9 mouse cellular contexts compared by ENCODE assay signal in genomic region chr8:127128781-127129396, GRCm38 (mm10).
A peak's percentile ranks its signal among the peaks of the same experiment; 100 is the strongest.
DNase-seq lines count a peak whose midpoint lies in the region; ATAC-seq and TF ChIP-seq lines count a peak whose summit lies in the region.
"Had no signal": no experiment of that assay in that cellular context is flagged by ENCODE, and none has a peak within 500 bp of the region (broad histone marks: within the 10 kb centered on the region; RNA-seq: fewer than 3 reads in every experiment).

No protein-coding gene starts in this region.

- no peak for TF ChIP-seq CTCF in intestine, postnatal 0 days (IDR thresholded peaks at IDR 0.05; ENCODE audit: low read depth)

- no peak for ATAC-seq in intestine, postnatal 0 days
- no peak for ATAC-seq in intestine, embryonic 16.5 days
- no peak for ATAC-seq in embryonic facial prominence, embryonic 13.5 days (ENCODE audit: insufficient number of reproducible peaks, insufficient read depth, low FRiP score, low TSS enrichment, low read depth)

- no peak overlapping the region for H3K27ac ChIP-seq in intestine, postnatal 0 days (ENCODE audit: low read depth, low read length)
- no peak overlapping the region for H3K27ac ChIP-seq in intestine, embryonic 16.5 days (ENCODE audit: low read length)
- H3K27ac ChIP-seq in embryonic facial prominence, embryonic 13.5 days: no peak overlapping the region
- H3K27ac ChIP-seq: limb, embryonic 15.5 days had no signal

- H3K27me3 ChIP-seq in intestine, postnatal 0 days (replicated peaks; ENCODE audit: control insufficient read depth, insufficient read depth, low read length): no peaks in the 10 kb centered on the region
- no peaks in the 10 kb centered on the region for H3K27me3 ChIP-seq in intestine, embryonic 16.5 days (replicated peaks; ENCODE audit: control insufficient read depth, insufficient read depth, low read length)
- H3K27me3 ChIP-seq in embryonic facial prominence, embryonic 13.5 days: no peaks in the 10 kb centered on the region
- H3K27me3 ChIP-seq: limb, embryonic 15.5 days had no signal

- 29% methylated on average over 8 of the region's 8 CpGs for WGBS in intestine, postnatal 0 days
- WGBS in intestine, embryonic 16.5 days: 39% methylated on average over 8 of the region's 8 CpGs
- WGBS in embryonic facial prominence, embryonic 13.5 days: 33% methylated on average over 8 of the region's 8 CpGs

- no peaks in the 10 kb centered on the region for H3K9me3 ChIP-seq in intestine, postnatal 0 days (ENCODE audit: control insufficient read depth)
- no peaks in the 10 kb centered on the region for H3K9me3 ChIP-seq in intestine, embryonic 16.5 days (ENCODE audit: control insufficient read depth, low read length)
- no peaks in the 10 kb centered on the region for H3K9me3 ChIP-seq in embryonic facial prominence, embryonic 13.5 days
- H3K9me3 ChIP-seq: limb, embryonic 15.5 days had no signal

- no peaks in the 10 kb centered on the region for H3K36me3 ChIP-seq in intestine, postnatal 0 days (ENCODE audit: control insufficient read depth, insufficient read depth)
- no peaks in the 10 kb centered on the region for H3K36me3 ChIP-seq in intestine, embryonic 16.5 days (ENCODE audit: control insufficient read depth, insufficient read depth, low read length)
- no peaks in the 10 kb centered on the region for H3K36me3 ChIP-seq in embryonic facial prominence, embryonic 13.5 days
- H3K36me3 ChIP-seq: limb, embryonic 15.5 days had no signal

- peaks cover 14% of the 10 kb centered on the region for H3K4me1 ChIP-seq in intestine, postnatal 0 days (replicated peaks; ENCODE audit: control insufficient read depth, insufficient read depth, low read length)
- H3K4me1 ChIP-seq in intestine, embryonic 16.5 days (ENCODE audit: control insufficient read depth, insufficient read depth, low read length): peaks cover 53% of the 10 kb centered on the region
- peaks cover 74% of the 10 kb centered on the region for H3K4me1 ChIP-seq in embryonic facial prominence, embryonic 13.5 days

- peak overlapping the region; percentile 18; the same call in 1 of the 2 replicates for H3K4me2 ChIP-seq in intestine, postnatal 0 days (replicated peaks; ENCODE audit: low read depth)
- H3K4me2 ChIP-seq in intestine, embryonic 16.5 days (ENCODE audit: low read depth, low read length): no peak overlapping the region
- H3K4me2 ChIP-seq in embryonic facial prominence, embryonic 13.5 days: 0 out of 2 replicates have a peak overlapping the region, but pooled peaks have one; percentile 11
- H3K4me2 ChIP-seq: limb, embryonic 15.5 days had no signal

- no peak overlapping the region for H3K4me3 ChIP-seq in intestine, postnatal 0 days (ENCODE audit: low read depth, low read length)
- H3K4me3 ChIP-seq in intestine, embryonic 16.5 days (ENCODE audit: low read length): no peak overlapping the region
- H3K4me3 ChIP-seq in embryonic facial prominence, embryonic 13.5 days: no peak overlapping the region
- H3K4me3 ChIP-seq: limb, embryonic 15.5 days had no signal

- DNase-seq in adipocyte (ENCODE audit: low spot score): peak; percentile 18
- peak; percentile 62 for DNase-seq in kidney, postnatal 10 days
- DNase-seq in thymus, postnatal 10 days (ENCODE audit: low spot score in 2 of 2): no peak
- no peak for DNase-seq in lung, adult 18-20 months
- no peak for DNase-seq in cerebellum, adult 8-10 months

- H3K9ac ChIP-seq in intestine, postnatal 0 days (ENCODE audit: low read depth, low read length): no peak overlapping the region
- no peak overlapping the region for H3K9ac ChIP-seq in intestine, embryonic 16.5 days (ENCODE audit: low read depth, low read length)
- no peak overlapping the region for H3K9ac ChIP-seq in embryonic facial prominence, embryonic 13.5 days
- H3K9ac ChIP-seq: limb, embryonic 15.5 days had no signal

Comparison
In these comparisons a context has a peak if more than half of its experiments do, and no peak if none do; other contexts are left out.
1. DNase-seq: peak in adipocyte (single experiment) and kidney, postnatal 10 days (single experiment); none in thymus, postnatal 10 days (0 of 2), lung, adult 18-20 months (0 of 2) and cerebellum, adult 8-10 months (single experiment).